Mouse (Mus musculus): ENCODE results near the gene Tmem79.
"Not testable (repeated sequence)": the region's sequence is repeated elsewhere in the genome, so short reads cannot be mapped to it uniquely, and the experiment has no call there.

Gene Tmem79

GRCm38 (mm10) chr3:88352907-88353306 is 17.0 kb upstream of the Tmem79 start:
- DNase-seq, result no peak

GRCm38 (mm10) chr3:88350732-88351131 is 14.8 kb upstream of the Tmem79 start:
- no peak for DNase-seq

GRCm38 (mm10) chr3:88339006-88339405 is 3.1 kb upstream of the Tmem79 start:
- no peak for DNase-seq

GRCm38 (mm10) chr3:88338316-88338715 is 2.4 kb upstream of the Tmem79 start:
- no peak for DNase-seq

- no peak for DNase-seq
Measured at GRCm38 (mm10) chr3:88337367-88338020, 1.5 kb upstream of the Tmem79 start.

GRCm38 (mm10) chr3:88335436-88336053 is 403 bp downstream of the Tmem79 start:
- DNase-seq, result no peak

GRCm38 (mm10) chr3:88334902-88335435 is 979 bp downstream of the Tmem79 start:
- no peak for DNase-seq

GRCm38 (mm10) chr3:88334029-88334658 is 1.8 kb downstream of the Tmem79 start:
- peak; percentile 44 for DNase-seq

- DNase-seq, result peak; percentile 60
Measured at GRCm38 (mm10) chr3:88331282-88331681, 4.7 kb downstream of the Tmem79 start.

GRCm38 (mm10) chr3:88328956-88329355 is 7.0 kb downstream of the Tmem79 start:
- DNase-seq, result no peak

- peak; percentile 78 for DNase-seq
Measured at GRCm38 (mm10) chr3:88324951-88325405, 11.0 kb downstream of the Tmem79 start, which contains the start of gene Glmp. Gene Glmp (plus strand): TSS chr3:88325023.

GRCm38 (mm10) chr3:88299172-88299571 is 36.8 kb downstream of the Tmem79 start:
- DNase-seq, result no peak

- no peak for DNase-seq
Measured at GRCm38 (mm10) chr3:88297321-88297851, 38.6 kb downstream of the Tmem79 start.

GRCm38 (mm10) chr3:88296561-88297318 is 39.2 kb downstream of the Tmem79 start, which contains the start of the genes Tsacc and Cct3:
Gene Tsacc (minus strand): TSS chr3:88296999.
Gene Cct3 (plus strand): TSS chr3:88297116.
- peak; percentile 97 for DNase-seq

- DNase-seq, result no peak
Measured at GRCm38 (mm10) chr3:88296110-88296560, 39.8 kb downstream of the Tmem79 start.

- not testable (repeated sequence) for DNase-seq
Measured at GRCm38 (mm10) chr3:88295272-88295671, 40.7 kb downstream of the Tmem79 start.

GRCm38 (mm10) chr3:88291970-88292369 is 44.0 kb downstream of the Tmem79 start:
- peak; percentile 33 for DNase-seq

- DNase-seq, result not testable (repeated sequence)
Measured at GRCm38 (mm10) chr3:88288133-88288713, 47.7 kb downstream of the Tmem79 start.

- no peak for DNase-seq
Measured at GRCm38 (mm10) chr3:88287110-88287509, 48.8 kb downstream of the Tmem79 start, which contains the start of gene Gm38392. Gene Gm38392 (minus strand): TSS chr3:88287210.

- DNase-seq, result not testable (repeated sequence)
Measured at GRCm38 (mm10) chr3:88285565-88285895, 50.4 kb downstream of the Tmem79 start.

GRCm38 (mm10) chr3:88284815-88285564 is 51.0 kb downstream of the Tmem79 start:
- not testable (repeated sequence) for DNase-seq
